Mouse (Mus musculus) heart, embryonic 15.5 days (tissue): Measurements from ENCODE around the gene Hacd2. TPM values are rescaled to one million over a fixed set of nuclear protein-coding genes. Genes with fewer than 3 reads are reported as not detected.

Source experiments
- ATAC-seq: fragments of 200-750 bp; cut with Nextera tagmentation; replicated peaks from 2 replicates; pipeline ENCODE4 v1.8.0; 2017; ENCODE audit warnings: low read depth, moderate TSS enrichment; ENCODE audit not compliant: insufficient number of reproducible peaks, insufficient read depth, low FRiP score
- H3K27ac ChIP-seq: fragments of 300-500 bp; sonication (generic); 2 replicates; pipeline ENCODE4 v1.5.1; 2015; ENCODE audit warnings: mild to moderate bottlenecking, inconsistent platforms
- H3K27me3 ChIP-seq: fragments of 300-500 bp; sonication (generic); 2 replicates; pipeline ENCODE4 v1.6.1; 2015; ENCODE audit warnings: inconsistent platforms
- H3K36me3 ChIP-seq: fragments of 300-500 bp; sonication (generic); 2 replicates; pipeline ENCODE4 v1.6.1; 2015; ENCODE audit warnings: mild to moderate bottlenecking, inconsistent platforms
- H3K4me1 ChIP-seq: fragments of 300-500 bp; sonication (generic); replicated peaks from 2 replicates; pipeline ENCODE4 v1.6.1; 2015; ENCODE audit warnings: inconsistent platforms
- H3K4me2 ChIP-seq: fragments of 300-500 bp; sonication (generic); 2 replicates; pipeline ENCODE4 v1.6.1; 2015; ENCODE audit warnings: inconsistent platforms, mild to moderate bottlenecking, moderate library complexity
- H3K4me3 ChIP-seq: fragments of 300-500 bp; sonication (generic); 2 replicates; pipeline ENCODE4 v1.5.1; 2015; ENCODE audit warnings: mild to moderate bottlenecking, inconsistent platforms
- H3K9ac ChIP-seq: fragments of 300-500 bp; sonication (generic); 2 replicates; pipeline ENCODE4 v1.6.1; 2015; ENCODE audit warnings: mild to moderate bottlenecking, inconsistent platforms
- H3K9me3 ChIP-seq: fragments of 300-500 bp; sonication (generic); replicated peaks from 2 replicates; pipeline ENCODE4 v1.6.1; 2016; ENCODE audit warnings: inconsistent platforms
- WGBS: fragments of 180-500 bp; shearing (Covaris S2); methylation state at CpG from one replicate; pipeline ENCODE4 v1.1.7; 2015; ENCODE audit warnings: mixed read lengths; 5-methylcytosine and 5-hydroxymethylcytosine counted together
- polyA plus RNA-seq: library from polyadenylated mRNA; unstranded; fragments of >200 nt; fragmentation: Nextera tagmentation; extraction: Ambion mirVana; gene quantifications from 2 replicates; pipeline ENCODE4 v1.2.1, GENCODE M21; 2015

Gene Hacd2
- polyA plus RNA-seq, 1 experiment from 2014 or later, result 53.7 TPM

DNA sequence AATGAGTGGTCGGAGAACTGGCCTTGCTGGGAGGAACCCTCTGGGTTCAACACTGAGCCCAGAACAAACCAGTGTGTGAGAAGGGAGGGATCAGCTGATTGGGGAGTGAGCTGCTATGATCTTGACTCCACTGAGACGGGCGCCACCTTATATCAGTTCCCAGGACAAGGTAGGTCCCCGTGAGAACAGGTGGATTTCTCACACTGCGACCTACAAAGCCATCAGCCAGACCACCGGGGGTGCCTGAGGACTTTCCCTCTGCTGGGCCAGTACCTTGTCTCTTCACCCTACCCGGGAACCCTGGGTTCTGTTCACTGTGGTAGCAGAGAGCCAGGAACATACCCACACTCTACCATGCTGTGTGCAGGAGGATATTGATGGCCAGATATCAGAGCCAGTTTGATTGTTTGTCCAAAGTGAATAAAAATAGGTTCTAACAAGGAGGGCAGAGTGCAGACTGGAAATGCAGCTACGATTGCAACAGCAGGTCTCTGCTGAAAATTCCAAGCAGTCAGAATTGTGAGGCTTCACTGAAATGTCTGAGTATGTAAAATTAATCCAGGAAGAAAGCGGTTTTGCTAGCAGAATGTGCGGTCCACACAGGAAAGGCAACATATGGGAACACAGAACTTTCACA is 28.4 kb upstream of the Hacd2 start:
- H3K4me1 ChIP-seq, result peaks cover 19% of the 10 kb centered on the region
- H3K27ac ChIP-seq, result no peak overlapping the region
- H3K36me3 ChIP-seq, result no peaks in the 10 kb centered on the region
- H3K4me3 ChIP-seq, result no peak overlapping the region
- H3K27me3 ChIP-seq, result 0 out of 2 replicates have a peak, but pooled peaks cover 3% of the 10 kb centered on the region
- H3K4me2 ChIP-seq, result no peak overlapping the region
- H3K9ac ChIP-seq, result no peak overlapping the region
- WGBS, result 79% methylated on average over 10 of the region's 10 CpGs
- no peak for ATAC-seq
- H3K9me3 ChIP-seq, result no peaks in the 10 kb centered on the region

DNA sequence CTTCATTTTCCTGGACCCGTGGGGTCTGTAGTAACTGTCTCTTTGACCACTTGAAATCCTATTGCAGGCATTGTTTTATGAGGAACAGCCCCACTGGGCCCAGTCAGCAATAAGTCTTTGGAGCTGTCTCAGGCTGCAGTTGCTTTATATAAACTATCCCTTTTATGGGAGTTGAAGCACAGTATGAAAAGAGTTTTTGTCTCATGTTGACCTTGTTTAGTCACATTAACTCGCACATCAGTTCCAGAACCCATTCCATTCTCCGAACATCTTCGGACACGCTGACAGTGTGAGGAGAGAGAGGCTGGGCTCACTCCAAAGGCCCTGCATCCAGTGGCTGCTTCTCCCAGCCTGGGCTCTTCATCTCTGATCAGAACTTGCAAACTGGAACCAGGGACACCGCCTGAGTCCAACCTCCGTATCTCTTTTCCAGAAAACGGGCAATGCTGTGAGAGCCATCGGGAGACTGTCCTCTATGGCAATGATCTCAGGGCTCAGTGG is 27.5 kb upstream of the Hacd2 start:
- H3K4me3 ChIP-seq, result no peak overlapping the region
- WGBS, result 74% methylated on average over 9 of the region's 9 CpGs
- no peak overlapping the region for H3K4me2 ChIP-seq
- H3K4me1 ChIP-seq, result peaks cover 19% of the 10 kb centered on the region
- H3K9me3 ChIP-seq, result no peaks in the 10 kb centered on the region
- ATAC-seq, result no peak
- H3K9ac ChIP-seq, result no peak overlapping the region
- 0 out of 2 replicates have a peak, but pooled peaks cover 3% of the 10 kb centered on the region for H3K27me3 ChIP-seq
- no peak overlapping the region for H3K27ac ChIP-seq
- H3K36me3 ChIP-seq, result no peaks in the 10 kb centered on the region

DNA sequence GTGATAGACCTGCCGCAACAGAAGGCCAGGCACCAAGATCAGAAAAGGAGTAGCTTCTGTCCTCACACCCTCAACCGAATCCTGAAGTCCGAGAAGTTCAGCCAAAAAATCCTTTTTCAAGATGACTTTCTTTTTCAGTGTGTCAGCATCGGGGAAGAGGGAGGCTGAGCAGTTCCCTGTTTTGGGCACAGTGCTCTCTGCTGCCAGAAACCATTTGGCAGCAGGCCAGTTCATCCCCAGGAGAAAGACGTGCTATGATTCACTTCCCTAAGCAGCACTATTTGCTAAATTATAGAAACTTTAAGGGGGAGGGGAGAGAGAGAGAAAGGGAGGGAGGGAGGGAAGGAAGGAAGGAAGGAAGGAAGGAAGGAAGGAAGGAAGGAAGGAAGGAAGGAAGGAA is 26.1 kb upstream of the Hacd2 start:
- H3K27ac ChIP-seq, result peak overlapping the region; percentile 39; the same call in 1 of the 2 replicates
- 33% methylated on average over 5 of the region's 5 CpGs for WGBS
- no peak overlapping the region for H3K4me3 ChIP-seq
- 0 out of 2 replicates have a peak, but pooled peaks cover 3% of the 10 kb centered on the region for H3K27me3 ChIP-seq
- no peak overlapping the region for H3K9ac ChIP-seq
- no peaks in the 10 kb centered on the region for H3K36me3 ChIP-seq
- no peaks in the 10 kb centered on the region for H3K9me3 ChIP-seq
- H3K4me1 ChIP-seq, result peaks cover 26% of the 10 kb centered on the region
- H3K4me2 ChIP-seq, result 0 out of 2 replicates have a peak overlapping the region, but pooled peaks have one; percentile 9
- ATAC-seq, result 0 out of 2 replicates have a peak, but pooled peaks have one; percentile 20

DNA sequence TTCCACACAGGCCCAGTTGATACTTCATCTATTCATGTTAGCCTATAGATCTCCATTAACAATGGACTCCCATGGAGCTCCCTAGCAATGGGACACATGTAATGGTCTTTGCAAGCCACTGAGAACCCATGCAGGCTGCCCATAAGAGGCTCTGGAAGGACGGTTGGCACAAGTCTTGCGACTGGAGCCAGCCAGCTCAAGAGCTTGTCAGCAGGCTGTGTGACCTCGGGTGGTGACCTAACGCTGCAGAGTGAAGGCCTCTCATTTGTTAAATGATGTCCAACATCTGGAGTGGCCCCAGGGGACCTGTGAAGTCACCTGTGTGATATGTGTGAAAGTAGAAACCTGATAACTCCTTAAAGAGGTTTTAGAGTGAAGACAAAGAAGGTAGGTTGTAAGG is 25.2 kb upstream of the Hacd2 start:
- WGBS, result 54% methylated on average over 4 of the region's 4 CpGs
- Histone ChIP-seq H3K27me3 (0 out of 2 replicates have a peak, but pooled peaks cover under 1% of the 10 kb centered on the region), H3K36me3 (no peaks in the 10 kb centered on the region), H3K4me2 (no peak overlapping the region), H3K9me3 (no peaks in the 10 kb centered on the region), H3K27ac (no peak overlapping the region), H3K4me1 (peaks cover 29% of the 10 kb centered on the region), H3K9ac (no peak overlapping the region), H3K4me3 (no peak overlapping the region)
- ATAC-seq, result no peak

- H3K36me3 ChIP-seq, result no peaks in the 10 kb centered on the region
- no peak overlapping the region for H3K4me2 ChIP-seq
- no peak overlapping the region for H3K27ac ChIP-seq
- ATAC-seq, result no peak
- no peaks in the 10 kb centered on the region for H3K27me3 ChIP-seq
- WGBS, result 64% methylated on average over 10 of the region's 10 CpGs
- no peak overlapping the region for H3K9ac ChIP-seq
- H3K9me3 ChIP-seq, result no peaks in the 10 kb centered on the region
- no peak overlapping the region for H3K4me3 ChIP-seq
- peaks cover 29% of the 10 kb centered on the region for H3K4me1 ChIP-seq
Observed at GRCm38 (mm10) chr16:34997576-34997975, 24.7 kb upstream of the Hacd2 start.

DNA sequence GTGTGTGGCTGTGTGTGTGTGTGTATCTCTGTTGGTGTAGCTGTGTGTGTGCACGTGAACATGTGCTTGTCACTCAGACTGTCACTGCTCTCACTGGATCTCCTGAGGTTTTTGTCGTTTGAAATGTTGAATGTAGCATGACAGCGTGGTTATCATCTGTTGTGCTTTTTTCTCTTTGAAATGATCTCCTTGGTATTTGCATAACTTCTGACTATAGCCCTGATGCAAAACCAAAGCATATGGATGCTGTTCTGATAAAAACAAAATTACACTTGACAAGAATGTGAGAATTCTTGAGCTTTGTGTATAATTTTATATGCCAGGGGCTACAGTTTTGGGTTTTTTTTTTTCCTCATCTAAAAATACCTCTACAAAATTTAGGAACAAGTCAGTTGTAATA is 23.2 kb upstream of the Hacd2 start:
- H3K36me3 ChIP-seq, result no peaks in the 10 kb centered on the region
- no peak overlapping the region for H3K9ac ChIP-seq
- peaks cover 29% of the 10 kb centered on the region for H3K4me1 ChIP-seq
- ATAC-seq, result no peak
- no peaks in the 10 kb centered on the region for H3K27me3 ChIP-seq
- H3K9me3 ChIP-seq, result no peaks in the 10 kb centered on the region
- H3K4me3 ChIP-seq, result no peak overlapping the region
- H3K27ac ChIP-seq, result no peak overlapping the region
- 78% methylated on average over 3 of the region's 3 CpGs for WGBS
- H3K4me2 ChIP-seq, result no peak overlapping the region

DNA sequence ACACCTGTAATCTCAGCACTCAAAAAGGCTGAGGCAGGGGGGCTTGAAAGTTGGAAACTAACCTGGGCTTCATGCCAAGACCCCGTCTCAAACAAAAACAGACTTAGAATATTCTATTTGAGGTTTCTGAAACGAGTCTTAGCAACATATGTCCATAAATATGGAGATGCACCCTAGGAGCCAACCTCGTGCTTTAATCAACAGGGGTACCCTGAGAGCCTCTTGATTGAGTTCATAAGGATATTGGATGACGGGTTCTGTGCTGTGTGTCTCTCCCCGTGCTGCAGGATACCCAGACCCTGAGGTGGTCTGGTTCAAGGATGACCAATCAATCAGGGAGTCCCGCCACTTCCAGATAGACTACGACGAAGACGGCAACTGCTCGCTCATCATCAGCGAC is 22.2 kb upstream of the Hacd2 start:
- H3K4me2 ChIP-seq, result peak overlapping the region; percentile 51
- no peak overlapping the region for H3K4me3 ChIP-seq
- ATAC-seq, result no peak
- no peaks in the 10 kb centered on the region for H3K36me3 ChIP-seq
- H3K27me3 ChIP-seq, result no peaks in the 10 kb centered on the region
- H3K27ac ChIP-seq, result no peak overlapping the region
- H3K9me3 ChIP-seq, result no peaks in the 10 kb centered on the region
- no peak overlapping the region for H3K9ac ChIP-seq
- peaks cover 29% of the 10 kb centered on the region for H3K4me1 ChIP-seq
- WGBS, result 46% methylated on average over 11 of the region's 11 CpGs

- no peak for ATAC-seq
- H3K4me2 ChIP-seq, result peak overlapping the region; percentile 51
- H3K27me3 ChIP-seq, result no peaks in the 10 kb centered on the region
- no peak overlapping the region for H3K27ac ChIP-seq
- H3K4me3 ChIP-seq, result 0 out of 2 replicates have a peak overlapping the region, but pooled peaks have one; percentile 4
- H3K9ac ChIP-seq, result peak overlapping the region; percentile 4; the same call in 1 of the 2 replicates
- 11% methylated on average over 10 of the region's 10 CpGs for WGBS
- no peaks in the 10 kb centered on the region for H3K9me3 ChIP-seq
- peaks cover 24% of the 10 kb centered on the region for H3K4me1 ChIP-seq
- H3K36me3 ChIP-seq, result no peaks in the 10 kb centered on the region
Observed at GRCm38 (mm10) chr16:35000923-35001560, 21.2 kb upstream of the Hacd2 start.

- H3K9ac ChIP-seq, result no peak overlapping the region
- no peaks in the 10 kb centered on the region for H3K36me3 ChIP-seq
- H3K27ac ChIP-seq, result no peak overlapping the region
- no peak for ATAC-seq
- H3K4me3 ChIP-seq, result no peak overlapping the region
- H3K4me1 ChIP-seq, result peaks cover 10% of the 10 kb centered on the region
- no peak overlapping the region for H3K4me2 ChIP-seq
- no peaks in the 10 kb centered on the region for H3K9me3 ChIP-seq
- 74% methylated on average over 5 of the region's 5 CpGs for WGBS
- no peaks in the 10 kb centered on the region for H3K27me3 ChIP-seq
Observed at GRCm38 (mm10) chr16:35004356-35004755, 17.9 kb upstream of the Hacd2 start.

GRCm38 (mm10) chr16:35004756-35005155 is 17.5 kb upstream of the Hacd2 start:
- H3K4me1 ChIP-seq, result peaks cover 10% of the 10 kb centered on the region
- H3K27me3 ChIP-seq, result no peaks in the 10 kb centered on the region
- WGBS, result 82% methylated on average over 2 of the region's 2 CpGs
- no peaks in the 10 kb centered on the region for H3K36me3 ChIP-seq
- H3K4me2 ChIP-seq, result no peak overlapping the region
- no peak for ATAC-seq
- H3K27ac ChIP-seq, result no peak overlapping the region
- no peaks in the 10 kb centered on the region for H3K9me3 ChIP-seq
- H3K4me3 ChIP-seq, result no peak overlapping the region
- no peak overlapping the region for H3K9ac ChIP-seq

GRCm38 (mm10) chr16:35006251-35006650 is 16.0 kb upstream of the Hacd2 start:
- Histone ChIP-seq H3K27ac (no peak overlapping the region), H3K27me3 (no peaks in the 10 kb centered on the region), H3K4me1 (peaks cover 2% of the 10 kb centered on the region; the same call in 1 of the 2 replicates), H3K4me2 (no peak overlapping the region), H3K36me3 (no peaks in the 10 kb centered on the region), H3K9me3 (no peaks in the 10 kb centered on the region), H3K9ac (no peak overlapping the region), H3K4me3 (no peak overlapping the region)
- no peak for ATAC-seq
- WGBS, result 87% methylated on average over 5 of the region's 5 CpGs
